Mouse (Mus musculus) bone marrow macrophage, adult 2 months (primary cell): ENCODE data around the gene Gjb3.

Experiments used
- CTCF ChIP-seq: IDR thresholded peaks from 2 replicates; pipeline ENCODE4 v1.5.1; 2012; ENCODE audit warnings: low read depth, mild to moderate bottlenecking, low read length, moderate library complexity
- POLR2A ChIP-seq: IDR thresholded peaks from 2 replicates; pipeline ENCODE4 v1.6.1; 2012; ENCODE audit warnings: mild to moderate bottlenecking, low read depth, low read length, borderline replicate concordance

DNA sequence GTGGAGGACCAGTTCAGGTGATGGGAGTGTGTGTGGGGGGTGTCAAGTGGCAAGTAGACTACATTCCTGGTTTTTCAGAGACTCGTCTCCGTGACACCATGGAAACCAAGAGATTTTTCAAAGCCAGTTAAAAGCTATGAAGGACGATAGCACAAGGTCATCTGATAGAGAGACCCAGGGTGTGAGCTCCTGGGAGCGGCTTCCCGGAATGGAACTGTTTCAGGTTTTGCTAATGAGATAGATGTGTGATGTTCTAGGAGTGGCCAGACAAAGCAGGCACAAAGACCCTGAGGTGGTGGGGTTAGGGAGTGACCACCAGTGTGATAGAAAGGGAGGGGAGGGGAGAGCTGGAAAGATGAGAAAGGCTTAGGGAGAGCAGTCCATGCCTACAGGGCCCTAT is 14.4 kb upstream of the Gjb3 start:
- TF ChIP-seq POLR2A: no peak
- no peak for TF ChIP-seq CTCF
